Mouse (Mus musculus) stomach, postnatal 0 days (tissue): ENCODE measurements at regions not wholly inside any gene's neighbourhood (a gene's known extent, or its start where the extent isn't known, plus 50 kb on each side); places are given as distances from the start of the nearest gene placed in this dataset.
A peak's percentile ranks its signal among the peaks of the same experiment; 100 is the strongest.

ENCODE experiments used
- ATAC-seq: fragments of 200-750 bp; cut with Nextera tagmentation; 2 replicates; pipeline ENCODE4 v1.8.0; 2017; ENCODE audit not compliant: low FRiP score, low TSS enrichment
- DNase-seq: peaks from one replicate; pipeline ENCODE4 v3.0.0-alpha.2; 2016; ENCODE audit warnings: low spot score
- H3K27ac ChIP-seq: fragments of 300-500 bp; sonication (generic); replicated peaks from 2 replicates; pipeline ENCODE4 v1.5.1; 2014; ENCODE audit warnings: mild to moderate bottlenecking, control low read depth
- H3K27me3 ChIP-seq: fragments of 300-500 bp; sonication (generic); 2 replicates; pipeline ENCODE4 v1.6.1; 2014; ENCODE audit warnings: low read length; ENCODE audit not compliant: control insufficient read depth, insufficient read depth
- H3K36me3 ChIP-seq: fragments of 300-500 bp; sonication (generic); 2 replicates; pipeline ENCODE4 v1.6.1; 2014; ENCODE audit warnings: low read length, mixed read lengths; ENCODE audit not compliant: control insufficient read depth, insufficient read depth
- H3K4me1 ChIP-seq: fragments of 300-500 bp; sonication (generic); replicated peaks from 2 replicates; pipeline ENCODE4 v1.6.1; 2014; ENCODE audit warnings: antibody characterized with exemption; ENCODE audit not compliant: control insufficient read depth, insufficient read depth
- H3K4me2 ChIP-seq: fragments of 300-500 bp; sonication (generic); replicated peaks from 2 replicates; pipeline ENCODE4 v1.6.1; 2014; ENCODE audit warnings: low read depth, mild to moderate bottlenecking, control low read depth, moderate library complexity
- H3K4me3 ChIP-seq: fragments of 300-500 bp; sonication (generic); 2 replicates; pipeline ENCODE4 v1.5.1; 2014; ENCODE audit warnings: low read depth, low read length, control low read depth
- H3K9ac ChIP-seq: fragments of 300-500 bp; sonication (generic); 2 replicates; pipeline ENCODE4 v1.6.1; 2014; ENCODE audit warnings: mild to moderate bottlenecking, low read length, control low read depth, mixed read lengths
- H3K9me3 ChIP-seq: fragments of 300-500 bp; sonication (generic); 2 replicates; pipeline ENCODE4 v1.6.1; 2016; ENCODE audit warnings: low read length; ENCODE audit not compliant: control insufficient read depth
- CTCF ChIP-seq: IDR thresholded peaks from 2 replicates; pipeline ENCODE4 v1.5.1; 2016; ENCODE audit warnings: antibody characterized with exemption, low read depth, mild to moderate bottlenecking, moderate library complexity
- EP300 ChIP-seq: optimal IDR thresholded peaks from 2 replicates; pipeline ENCODE3; 2016; ENCODE audit warnings: antibody characterized with exemption
- WGBS: fragments of 180-500 bp; shearing (Covaris S2); extraction: QIAGEN DNeasy Blood & Tissue Kit; methylation state at CpG from one replicate; pipeline ENCODE4 v1.1.7; 2014; 5-methylcytosine and 5-hydroxymethylcytosine counted together

DNA sequence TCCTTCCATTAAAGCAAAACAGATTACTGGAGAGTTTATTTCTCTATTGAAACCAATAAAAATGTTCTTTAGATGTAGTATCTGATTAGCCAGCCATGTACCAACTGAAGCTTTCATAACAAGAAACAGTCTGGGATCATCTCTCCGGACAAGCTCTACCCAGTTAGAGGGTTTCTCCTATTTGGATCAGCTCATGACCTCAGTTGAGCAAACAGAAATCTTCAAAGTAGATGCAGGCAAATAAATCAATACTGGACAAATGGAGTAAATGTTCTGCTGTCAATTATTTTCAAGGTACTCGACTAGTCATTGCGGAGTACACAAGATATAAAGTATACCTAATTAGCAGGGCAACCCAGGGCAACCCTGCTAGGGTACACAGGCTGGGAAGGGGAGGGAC is 67.4 kb downstream of the Avpr1a start:
- H3K4me3 ChIP-seq = no peak overlapping the region
- no peak overlapping the region for H3K9ac ChIP-seq
- DNase-seq = no peak
- ATAC-seq = no peak
- H3K9me3 ChIP-seq = no peaks in the 10 kb centered on the region
- H3K27me3 ChIP-seq = no peaks in the 10 kb centered on the region
- H3K36me3 ChIP-seq = no peaks in the 10 kb centered on the region
- H3K4me1 ChIP-seq = no peaks in the 10 kb centered on the region
- H3K4me2 ChIP-seq = no peak overlapping the region
- no peak overlapping the region for H3K27ac ChIP-seq
- 71% methylated on average over 3 of the region's 3 CpGs for WGBS
- TF ChIP-seq CTCF = no peak
- no peak for TF ChIP-seq EP300

- no peak overlapping the region for H3K27ac ChIP-seq
- H3K4me1 ChIP-seq = no peaks in the 10 kb centered on the region
- H3K9me3 ChIP-seq = no peaks in the 10 kb centered on the region
- H3K9ac ChIP-seq = no peak overlapping the region
- TF ChIP-seq CTCF = no peak
- TF ChIP-seq EP300 = no peak
- no peak for ATAC-seq
- H3K27me3 ChIP-seq = no peaks in the 10 kb centered on the region
- H3K36me3 ChIP-seq = no peaks in the 10 kb centered on the region
- H3K4me3 ChIP-seq = no peak overlapping the region
- 80% methylated on average over 4 of the region's 4 CpGs for WGBS
- DNase-seq = no peak
- H3K4me2 ChIP-seq = no peak overlapping the region
Measured at GRCm38 (mm10) chr10:122519274-122519790, 71.0 kb downstream of the Avpr1a start.

DNA sequence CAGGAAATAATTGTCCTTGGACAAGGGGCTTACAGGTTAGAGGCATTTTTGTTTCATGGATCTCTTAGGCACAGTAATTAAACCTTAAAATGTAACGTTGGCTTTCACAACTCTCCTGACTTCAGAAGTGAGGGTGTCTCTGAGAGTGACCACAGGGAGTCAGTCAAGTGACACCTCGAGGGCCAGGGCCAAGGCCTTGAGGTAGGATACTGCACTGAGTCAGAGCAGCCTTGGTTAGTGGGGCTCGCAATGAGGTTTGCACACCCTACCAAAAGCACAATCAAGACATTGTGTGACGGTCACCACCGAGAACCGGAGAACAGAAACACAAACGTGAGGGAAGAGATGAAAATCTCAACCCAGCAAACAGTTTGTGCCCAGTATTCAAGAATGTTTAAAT is 71.7 kb downstream of the Avpr1a start:
- H3K4me2 ChIP-seq = no peak overlapping the region
- 82% methylated on average over 7 of the region's 7 CpGs for WGBS
- no peak for DNase-seq
- no peak overlapping the region for H3K9ac ChIP-seq
- no peaks in the 10 kb centered on the region for H3K4me1 ChIP-seq
- no peaks in the 10 kb centered on the region for H3K9me3 ChIP-seq
- H3K4me3 ChIP-seq = no peak overlapping the region
- TF ChIP-seq EP300 (no peak), CTCF (no peak)
- H3K27ac ChIP-seq = no peak overlapping the region
- H3K36me3 ChIP-seq = no peaks in the 10 kb centered on the region
- no peak for ATAC-seq
- no peaks in the 10 kb centered on the region for H3K27me3 ChIP-seq

GRCm38 (mm10) chr10:122522631-122523030 is 74.3 kb downstream of the Avpr1a start:
- H3K27ac ChIP-seq = no peak overlapping the region
- no peak overlapping the region for H3K9ac ChIP-seq
- no peak overlapping the region for H3K4me3 ChIP-seq
- 51% methylated on average over 3 of the region's 3 CpGs for WGBS
- H3K4me2 ChIP-seq = no peak overlapping the region
- no peak for DNase-seq
- H3K4me1 ChIP-seq = no peaks in the 10 kb centered on the region
- TF ChIP-seq CTCF (0 out of 2 replicates have a peak, but pooled peaks have one; percentile 12), EP300 (no peak)
- ATAC-seq = no peak
- H3K27me3 ChIP-seq = no peaks in the 10 kb centered on the region
- H3K9me3 ChIP-seq = no peaks in the 10 kb centered on the region
- no peaks in the 10 kb centered on the region for H3K36me3 ChIP-seq

DNA sequence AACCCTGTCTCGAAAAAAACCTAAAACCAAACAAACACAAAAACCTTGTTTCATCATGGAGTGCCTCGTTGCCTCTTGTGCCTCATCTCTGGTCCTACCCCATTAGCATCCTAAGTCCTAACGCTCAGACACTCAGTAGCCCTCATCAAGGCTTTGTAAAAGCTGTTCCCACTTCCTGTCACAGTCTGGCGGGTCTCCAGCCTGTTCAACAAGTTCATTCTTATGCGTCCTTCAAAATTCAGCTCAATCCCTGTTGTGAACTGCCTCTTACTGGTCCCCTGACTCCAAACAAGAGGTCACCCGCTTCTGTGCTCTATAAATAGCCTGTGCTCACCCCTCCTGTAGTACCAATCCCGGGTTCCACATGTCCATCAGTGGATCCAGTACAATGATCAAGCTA is 77.1 kb downstream of the Avpr1a start:
- Histone ChIP-seq H3K9me3 (no peaks in the 10 kb centered on the region), H3K4me3 (no peak overlapping the region), H3K9ac (no peak overlapping the region), H3K4me1 (no peaks in the 10 kb centered on the region), H3K4me2 (no peak overlapping the region), H3K27ac (no peak overlapping the region), H3K27me3 (no peaks in the 10 kb centered on the region), H3K36me3 (no peaks in the 10 kb centered on the region)
- DNase-seq (no peak), ATAC-seq (no peak)
- WGBS = 62% methylated on average over 7 of the region's 7 CpGs
- TF ChIP-seq CTCF (no peak), EP300 (no peak)

GRCm38 (mm10) chr10:122525807-122526206 is 77.5 kb downstream of the Avpr1a start:
- H3K27ac ChIP-seq = no peak overlapping the region
- no peaks in the 10 kb centered on the region for H3K36me3 ChIP-seq
- no peaks in the 10 kb centered on the region for H3K27me3 ChIP-seq
- WGBS = 63% methylated on average over 6 of the region's 6 CpGs
- H3K9me3 ChIP-seq = no peaks in the 10 kb centered on the region
- no peaks in the 10 kb centered on the region for H3K4me1 ChIP-seq
- no peak for DNase-seq
- no peak overlapping the region for H3K4me2 ChIP-seq
- TF ChIP-seq EP300 (no peak), CTCF (peak; percentile 57)
- no peak overlapping the region for H3K4me3 ChIP-seq
- no peak for ATAC-seq
- H3K9ac ChIP-seq = no peak overlapping the region
